Comparison of ENCODE assay signal across 8 mouse cellular contexts in genomic region chr8:124663874-124664230, GRCm38 (mm10). TPM values are rescaled to one million over a fixed set of nuclear protein-coding genes. Genes with fewer than 3 reads are reported as not detected.
DNase-seq lines count a peak whose midpoint lies in the region; ATAC-seq and TF ChIP-seq lines count a peak whose summit lies in the region.

No protein-coding gene starts in this region.

- intact Hi-C loops in left cerebral cortex, postnatal 4 days (cut with DNase I), result loop anchor here (5.0 kb wide), 1 partner anchor 42 kb away; no protein-coding TSS in a partner anchor

- no peak for DNase-seq in heart, postnatal 0 days (ENCODE audit: low spot score)
- no peak for DNase-seq in heart, adult 9 months (ENCODE audit: low spot score in 2 of 2)
- peak; percentile 45 for DNase-seq in NIH3T3 (ENCODE audit: low read depth)
- no peak for DNase-seq in left cerebral cortex, postnatal 4 days
- DNase-seq in cerebellum, adult 2 months, result no peak
- no peak for DNase-seq in thymus, adult 2 months

- H3K4me3 ChIP-seq in heart, postnatal 0 days (ENCODE audit: low read depth, low read length), result peak overlapping the region; percentile 95; the same call in 1 of the 2 replicates
- peak overlapping the region; percentile 75 for H3K4me3 ChIP-seq in hindbrain, embryonic 12.5 days
- H3K4me3 ChIP-seq in midbrain, embryonic 12.5 days, result peak overlapping the region; percentile 86
- no peak overlapping the region for H3K4me3 ChIP-seq in cerebellum, adult 2 months (replicated peaks; ENCODE audit: insufficient read depth, low read depth, low read length)
- H3K4me3 ChIP-seq in thymus, adult 2 months (ENCODE audit: control insufficient read depth, insufficient read depth, low read length), result no peak overlapping the region

- no peaks in the 10 kb centered on the region for H3K9me3 ChIP-seq in heart, postnatal 0 days (replicated peaks; ENCODE audit: control insufficient read depth, low read length)
- H3K9me3 ChIP-seq in hindbrain, embryonic 12.5 days (replicated peaks), result no peaks in the 10 kb centered on the region
- H3K9me3 ChIP-seq in midbrain, embryonic 12.5 days, result no peaks in the 10 kb centered on the region

- H3K27me3 ChIP-seq in heart, postnatal 0 days (ENCODE audit: control insufficient read depth, insufficient read depth, low read length), result no peaks in the 10 kb centered on the region
- no peaks in the 10 kb centered on the region for H3K27me3 ChIP-seq in hindbrain, embryonic 12.5 days
- no peaks in the 10 kb centered on the region for H3K27me3 ChIP-seq in midbrain, embryonic 12.5 days
- no peaks in the 10 kb centered on the region for H3K27me3 ChIP-seq in cerebellum, adult 2 months (ENCODE audit: control insufficient read depth, insufficient read depth, low read length)
- H3K27me3 ChIP-seq in thymus, adult 2 months (ENCODE audit: control insufficient read depth, insufficient read depth, low read length), result no peaks in the 10 kb centered on the region; the same call in 1 of the 2 replicates

- WGBS in heart, postnatal 0 days, result 60% methylated on average over 4 of the region's 4 CpGs
- WGBS in hindbrain, embryonic 12.5 days, result 47% methylated on average over 4 of the region's 4 CpGs
- WGBS in midbrain, embryonic 12.5 days, result 56% methylated on average over 4 of the region's 4 CpGs
- 57% methylated on average over 4 of the region's 4 CpGs for WGBS in cerebellum, adult 2 months
- WGBS in thymus, adult 2 months, result 87% methylated on average over 4 of the region's 4 CpGs

- TF ChIP-seq CTCF in heart, postnatal 0 days (IDR thresholded peaks at IDR 0.05; ENCODE audit: low read depth), result no peak
- TF ChIP-seq CTCF in cerebellum, adult 2 months (IDR thresholded peaks at IDR 0.05; ENCODE audit: borderline replicate concordance, insufficient read depth, low read depth, low read length), result no peak
- no peak for TF ChIP-seq CTCF in thymus, adult 2 months (IDR thresholded peaks at IDR 0.05; ENCODE audit: borderline replicate concordance, control insufficient read depth, extremely low read depth, insufficient read depth, low read length, poor library complexity)

- peak overlapping the region; percentile 93 for H3K4me2 ChIP-seq in heart, postnatal 0 days (ENCODE audit: low read depth, low read length)
- H3K4me2 ChIP-seq in hindbrain, embryonic 12.5 days (replicated peaks), result peak overlapping the region; percentile 78
- H3K4me2 ChIP-seq in midbrain, embryonic 12.5 days (replicated peaks), result peak overlapping the region; percentile 72

- H3K36me3 ChIP-seq in heart, postnatal 0 days (replicated peaks; ENCODE audit: control insufficient read depth, insufficient read depth, low read length), result no peaks in the 10 kb centered on the region
- no peaks in the 10 kb centered on the region for H3K36me3 ChIP-seq in hindbrain, embryonic 12.5 days
- no peaks in the 10 kb centered on the region for H3K36me3 ChIP-seq in midbrain, embryonic 12.5 days
- no peaks in the 10 kb centered on the region for H3K36me3 ChIP-seq in thymus, adult 2 months (ENCODE audit: control insufficient read depth, insufficient read depth, low read length)

- no peak overlapping the region for H3K9ac ChIP-seq in heart, postnatal 0 days (replicated peaks; ENCODE audit: low read depth, low read length)
- no peak overlapping the region for H3K9ac ChIP-seq in hindbrain, embryonic 12.5 days
- peak overlapping the region; percentile 34 for H3K9ac ChIP-seq in midbrain, embryonic 12.5 days (replicated peaks)

- no peak for TF ChIP-seq POLR2A in cerebellum, adult 2 months (IDR thresholded peaks at IDR 0.05; ENCODE audit: borderline replicate concordance, insufficient read depth, low read length)
- TF ChIP-seq POLR2A in thymus, adult 2 months (IDR thresholded peaks at IDR 0.05; ENCODE audit: control insufficient read depth, extremely low read depth, insufficient read depth, low read length, poor library complexity), result no peak

- TF ChIP-seq EP300 in heart, postnatal 0 days (IDR thresholded peaks at IDR 0.05; ENCODE audit: low read depth), result no peak

- peak overlapping the region; percentile 95 for H3K27ac ChIP-seq in heart, postnatal 0 days (ENCODE audit: low read depth)
- peak overlapping the region; percentile 86 for H3K27ac ChIP-seq in hindbrain, embryonic 12.5 days
- H3K27ac ChIP-seq in midbrain, embryonic 12.5 days (replicated peaks), result peak overlapping the region; percentile 84
- no peak overlapping the region for H3K27ac ChIP-seq in cerebellum, adult 2 months (ENCODE audit: insufficient read depth, low read length)
- no peak overlapping the region for H3K27ac ChIP-seq in thymus, adult 2 months (ENCODE audit: control insufficient read depth, insufficient read depth, low read length)

- H3K4me1 ChIP-seq in heart, postnatal 0 days (ENCODE audit: control insufficient read depth, insufficient read depth), result peaks cover 35% of the 10 kb centered on the region
- peaks cover 38% of the 10 kb centered on the region for H3K4me1 ChIP-seq in hindbrain, embryonic 12.5 days
- peaks cover 35% of the 10 kb centered on the region for H3K4me1 ChIP-seq in midbrain, embryonic 12.5 days
- no peaks in the 10 kb centered on the region for H3K4me1 ChIP-seq in cerebellum, adult 2 months (ENCODE audit: control insufficient read depth, insufficient read depth, low read length)
- peaks cover 13% of the 10 kb centered on the region for H3K4me1 ChIP-seq in thymus, adult 2 months (replicated peaks; ENCODE audit: control insufficient read depth, insufficient read depth, low read length)

- ATAC-seq in heart, postnatal 0 days (ENCODE audit: insufficient read depth, low read depth), result no peak
- ATAC-seq in hindbrain, embryonic 12.5 days (ENCODE audit: low FRiP score), result no peak
- ATAC-seq in midbrain, embryonic 12.5 days (ENCODE audit: low FRiP score, low read depth), result no peak

RNA-seq across cellular contexts. Expression of gene 2310022B05Rik, which starts 0.7 kb away (rescaled TPM):
- 144 and 164 TPM in 2 replicates for total RNA-seq in heart, postnatal 0 days (2014; rRNA removed; ENCODE audit: low replicate concordance)
- polyA plus RNA-seq in heart, postnatal 0 days (2015; fragmentation: Nextera tagmentation; extraction: Ambion mirVana), result 29.8 and 30.7 TPM in 2 replicates
- polyA plus RNA-seq in hindbrain, embryonic 12.5 days (2016; fragmentation: Nextera tagmentation; extraction: Ambion mirVana), result 26.6 and 31.2 TPM in 2 replicates
- polyA plus RNA-seq in midbrain, embryonic 12.5 days (2016; fragmentation: Nextera tagmentation; extraction: Ambion mirVana), result 22.3 and 23.5 TPM in 2 replicates
- total RNA-seq in left cerebral cortex, postnatal 4 days (2021), result 10 to 100 TPM; 86.2 to 89.8 TPM
- polyA plus RNA-seq in cerebellum, adult 2 months (2012; rRNA removed), result 63.8 and 67.8 TPM in 2 replicates
- 17.3 and 18.1 TPM in 2 replicates for polyA plus RNA-seq in thymus, adult 2 months (2012; rRNA removed)

RNA-seq across cellular contexts. Expression of gene Ttc13, which starts 57.9 kb away (rescaled TPM):
- total RNA-seq in heart, postnatal 0 days (2014; rRNA removed; ENCODE audit: low replicate concordance), result 15.3 and 18.7 TPM in 2 replicates
- 13.7 and 15.7 TPM in 2 replicates for polyA plus RNA-seq in heart, postnatal 0 days (2015; fragmentation: Nextera tagmentation; extraction: Ambion mirVana)
- polyA plus RNA-seq in hindbrain, embryonic 12.5 days (2016; fragmentation: Nextera tagmentation; extraction: Ambion mirVana), result 61.4 and 62.2 TPM in 2 replicates
- polyA plus RNA-seq in midbrain, embryonic 12.5 days (2016; fragmentation: Nextera tagmentation; extraction: Ambion mirVana), result 66.6 and 67.8 TPM in 2 replicates
- total RNA-seq in left cerebral cortex, postnatal 4 days (2021), result 10 to 100 TPM; 72.6 to 73.2 TPM
- polyA plus RNA-seq in cerebellum, adult 2 months (2012; rRNA removed), result 39.1 and 41.6 TPM in 2 replicates
- 49.8 and 53.2 TPM in 2 replicates for polyA plus RNA-seq in thymus, adult 2 months (2012; rRNA removed)

RNA-seq across cellular contexts. Expression of gene Arv1, which starts 58.1 kb away (rescaled TPM):
- total RNA-seq in heart, postnatal 0 days (2014; rRNA removed; ENCODE audit: low replicate concordance), result 10.5 and 10.7 TPM in 2 replicates
- polyA plus RNA-seq in heart, postnatal 0 days (2015; fragmentation: Nextera tagmentation; extraction: Ambion mirVana), result 8.9 and 11.0 TPM in 2 replicates
- polyA plus RNA-seq in hindbrain, embryonic 12.5 days (2016; fragmentation: Nextera tagmentation; extraction: Ambion mirVana), result 33.4 and 37.7 TPM in 2 replicates
- polyA plus RNA-seq in midbrain, embryonic 12.5 days (2016; fragmentation: Nextera tagmentation; extraction: Ambion mirVana), result 36.2 and 38.3 TPM in 2 replicates
- total RNA-seq in left cerebral cortex, postnatal 4 days (2021), result 10 to 100 TPM; 23.3 to 24.7 TPM
- polyA plus RNA-seq in cerebellum, adult 2 months (2012; rRNA removed), result 19.5 and 20.3 TPM in 2 replicates
- polyA plus RNA-seq in thymus, adult 2 months (2012; rRNA removed), result 53.5 and 56.7 TPM in 2 replicates

Comparison
In these comparisons a context has a peak if more than half of its experiments do, and no peak if none do; other contexts are left out.
1. H3K27ac ChIP-seq: peak in heart, postnatal 0 days (single experiment), hindbrain, embryonic 12.5 days (single experiment) and midbrain, embryonic 12.5 days (single experiment); none in cerebellum, adult 2 months (single experiment) and thymus, adult 2 months (single experiment).
2. H3K4me3 ChIP-seq: peak in heart, postnatal 0 days (single experiment), hindbrain, embryonic 12.5 days (single experiment) and midbrain, embryonic 12.5 days (single experiment); none in cerebellum, adult 2 months (single experiment) and thymus, adult 2 months (single experiment).
3. Peak in every context shown above with its lines, with median percentiles within 50 percentile points of each other: H3K4me2 ChIP-seq.